Mouse (Mus musculus) embryonic fibroblast, embryonic 13.5 days (primary cell): Measurements from ENCODE around the gene Tsr1.

Source experiments
- CTCF ChIP-seq: IDR thresholded peaks from 2 replicates; pipeline ENCODE4 v1.5.1; 2011; ENCODE audit warnings: mild to moderate bottlenecking, control low read depth, low read length, moderate library complexity, borderline replicate concordance; ENCODE audit not compliant: insufficient read depth
- POLR2A ChIP-seq: IDR thresholded peaks from 2 replicates; pipeline ENCODE4 v1.6.1; 2011; ENCODE audit warnings: low read depth, mild to moderate bottlenecking, control low read depth, low read length, moderate library complexity

GRCm38 (mm10) chr11:74883098-74883497 is 14.8 kb upstream of the Tsr1 start:
- TF ChIP-seq CTCF (no peak), POLR2A (no peak)
